Mouse (Mus musculus): ENCODE measurements at regions not wholly inside any gene's neighbourhood (a gene's known extent, or its start where the extent isn't known, plus 50 kb on each side); places are given as distances from the start of the nearest gene placed in this dataset.

DNA sequence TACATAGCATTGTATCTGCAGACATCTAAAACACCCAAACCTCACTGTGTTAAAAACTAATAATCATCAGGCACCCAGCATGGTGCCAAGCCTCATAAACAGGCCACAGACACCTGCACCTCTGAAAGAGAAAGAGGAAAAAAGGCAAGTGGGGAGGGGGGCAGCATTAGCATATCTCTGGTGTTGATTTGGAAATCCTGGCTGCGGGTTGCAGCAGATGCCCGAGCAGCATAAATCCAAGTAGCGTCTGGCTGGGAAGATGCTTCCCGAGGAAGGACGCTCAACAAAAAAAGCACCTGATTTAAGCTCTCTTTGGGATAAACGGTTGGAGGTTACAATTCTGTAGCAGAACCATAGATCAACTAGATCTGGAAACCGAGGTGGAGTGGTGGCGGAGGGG is 74.3 kb upstream of the Sh3bp4 start:
- H3K4me1 ChIP-seq: peaks cover 28% of the 10 kb centered on the region
- no peaks in the 10 kb centered on the region for H3K36me3 ChIP-seq (replicated peaks)
- WGBS: 31% methylated on average over 8 of the region's 8 CpGs
- no peak overlapping the region for H3K4me3 ChIP-seq
- H3K9me3 ChIP-seq: peaks cover 5% of the 10 kb centered on the region; the same call in 1 of the 2 replicates
- no peaks in the 10 kb centered on the region for H3K27me3 ChIP-seq (ENCODE audit: poor library complexity, severe bottlenecking)
- no peak for DNase-seq (ENCODE audit: extremely low spot score, low spot score)
- H3K27ac ChIP-seq: no peak overlapping the region

- WGBS: 68% methylated on average over 7 of the region's 7 CpGs
- peaks cover 5% of the 10 kb centered on the region; the same call in 1 of the 2 replicates for H3K9me3 ChIP-seq
- no peaks in the 10 kb centered on the region for H3K27me3 ChIP-seq (ENCODE audit: poor library complexity, severe bottlenecking)
- DNase-seq (ENCODE audit: extremely low spot score, low spot score): no peak
- H3K4me1 ChIP-seq: peaks cover 28% of the 10 kb centered on the region
- H3K4me3 ChIP-seq: no peak overlapping the region
- peak overlapping the region; percentile 11; the same call in 1 of the 2 replicates for H3K27ac ChIP-seq
- no peaks in the 10 kb centered on the region for H3K36me3 ChIP-seq (replicated peaks)
Measured at GRCm38 (mm10) chr1:88996657-88997056, 73.6 kb upstream of the Sh3bp4 start.

DNA sequence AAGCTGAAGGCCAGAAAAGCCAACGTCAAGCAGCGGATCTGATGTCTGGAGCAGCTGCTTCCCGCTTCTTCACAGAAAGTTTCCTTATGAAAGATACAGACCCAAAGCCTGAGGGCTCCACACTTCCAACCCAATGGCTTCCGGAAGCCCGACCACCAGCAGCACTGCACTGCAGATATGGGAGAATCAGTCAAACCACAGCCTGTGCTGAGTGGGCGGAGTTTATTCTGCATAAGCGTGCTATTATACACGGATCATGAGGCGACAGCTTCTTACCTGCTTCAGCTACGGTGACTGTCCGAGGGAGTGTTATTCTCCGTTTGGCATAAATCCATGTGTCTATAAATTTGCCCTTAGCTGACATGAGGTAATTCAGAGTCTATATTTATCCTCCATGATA is 72.4 kb upstream of the Sh3bp4 start:
- Histone ChIP-seq H3K36me3 (replicated peaks) (no peaks in the 10 kb centered on the region), H3K4me1 (peaks cover 28% of the 10 kb centered on the region), H3K9me3 (peaks cover 5% of the 10 kb centered on the region; the same call in 1 of the 2 replicates), H3K27me3 (ENCODE audit: poor library complexity, severe bottlenecking) (no peaks in the 10 kb centered on the region), H3K4me3 (no peak overlapping the region), H3K27ac (no peak overlapping the region)
- WGBS: 93% methylated on average over 12 of the region's 12 CpGs
- no peak for DNase-seq (ENCODE audit: extremely low spot score, low spot score)

DNA sequence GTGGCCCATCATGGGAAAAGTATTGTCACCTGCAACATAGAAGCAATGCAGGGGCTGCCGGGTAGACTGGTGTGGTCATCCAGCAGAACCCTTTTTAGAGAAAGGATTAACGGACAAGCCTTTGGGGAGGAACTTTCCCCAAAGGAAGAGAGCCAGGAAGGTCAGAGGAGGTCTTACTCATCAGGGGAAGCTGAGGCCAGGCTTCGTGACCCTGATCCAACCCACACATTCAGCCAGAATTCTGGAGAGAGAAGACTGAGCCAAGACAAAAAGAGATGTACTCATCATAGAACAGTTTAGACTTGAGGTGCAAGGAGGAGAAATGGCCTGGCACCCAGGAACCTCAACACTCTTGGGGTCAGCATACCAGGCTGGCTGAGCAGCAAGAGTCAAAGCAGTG is 67.9 kb upstream of the Sh3bp4 start:
- WGBS: 80% methylated on average over 3 of the region's 3 CpGs
- no peak for DNase-seq (ENCODE audit: extremely low spot score, low spot score)
- Histone ChIP-seq H3K4me3 (no peak overlapping the region), H3K4me1 (peaks cover 5% of the 10 kb centered on the region; the same call in 1 of the 2 replicates), H3K27ac (no peak overlapping the region), H3K27me3 (ENCODE audit: poor library complexity, severe bottlenecking) (no peaks in the 10 kb centered on the region), H3K9me3 (peaks cover 5% of the 10 kb centered on the region; the same call in 1 of the 2 replicates), H3K36me3 (replicated peaks) (no peaks in the 10 kb centered on the region)

GRCm38 (mm10) chr1:89003752-89004151 is 66.5 kb upstream of the Sh3bp4 start:
- Histone ChIP-seq H3K27ac (no peak overlapping the region), H3K36me3 (replicated peaks) (no peaks in the 10 kb centered on the region), H3K9me3 (peaks cover 5% of the 10 kb centered on the region; the same call in 1 of the 2 replicates), H3K27me3 (ENCODE audit: poor library complexity, severe bottlenecking) (no peaks in the 10 kb centered on the region), H3K4me1 (peaks cover 5% of the 10 kb centered on the region; the same call in 1 of the 2 replicates), H3K4me3 (no peak overlapping the region)
- 73% methylated on average over 2 of the region's 2 CpGs for WGBS
- DNase-seq (ENCODE audit: extremely low spot score, low spot score): no peak

DNA sequence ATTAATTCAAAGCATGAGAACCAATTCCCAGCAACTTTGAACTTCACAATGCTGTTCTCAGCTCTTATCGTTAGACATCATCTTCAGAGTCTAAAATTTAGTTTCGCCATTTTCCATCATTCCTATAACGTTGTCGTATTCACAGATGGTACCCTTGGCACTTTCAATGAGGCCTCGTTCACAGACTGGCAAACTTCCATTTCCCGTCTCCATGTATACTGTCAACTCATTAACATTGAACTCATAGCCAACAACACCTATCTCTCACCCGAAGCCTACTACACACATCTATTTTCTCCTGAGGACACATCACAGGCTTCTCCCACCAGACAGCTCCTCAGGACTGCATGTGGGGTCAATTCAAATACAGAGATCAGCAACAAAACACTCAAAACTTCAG is 62.7 kb upstream of the Sh3bp4 start:
- Histone ChIP-seq H3K4me3 (no peak overlapping the region), H3K9me3 (no peaks in the 10 kb centered on the region), H3K27me3 (ENCODE audit: poor library complexity, severe bottlenecking) (no peaks in the 10 kb centered on the region), H3K36me3 (replicated peaks) (no peaks in the 10 kb centered on the region), H3K4me1 (peaks cover 14% of the 10 kb centered on the region), H3K27ac (no peak overlapping the region)
- DNase-seq (ENCODE audit: extremely low spot score, low spot score): no peak
- 94% methylated on average over 7 of the region's 7 CpGs for WGBS

- peaks cover 21% of the 10 kb centered on the region for H3K4me1 ChIP-seq
- H3K4me3 ChIP-seq: no peak overlapping the region
- no peaks in the 10 kb centered on the region for H3K27me3 ChIP-seq (ENCODE audit: poor library complexity, severe bottlenecking)
- DNase-seq (ENCODE audit: extremely low spot score, low spot score): no peak
- H3K9me3 ChIP-seq: no peaks in the 10 kb centered on the region
- no peaks in the 10 kb centered on the region for H3K36me3 ChIP-seq (replicated peaks)
- H3K27ac ChIP-seq: no peak overlapping the region
- 84% methylated on average over 2 of the region's 2 CpGs for WGBS
Measured at GRCm38 (mm10) chr1:89010170-89010569, 60.0 kb upstream of the Sh3bp4 start.

GRCm38 (mm10) chr1:89011454-89011853 is 58.8 kb upstream of the Sh3bp4 start:
- 88% methylated on average over 7 of the region's 7 CpGs for WGBS
- H3K36me3 ChIP-seq (replicated peaks): no peaks in the 10 kb centered on the region
- no peak overlapping the region for H3K4me3 ChIP-seq
- H3K9me3 ChIP-seq: no peaks in the 10 kb centered on the region
- no peak for DNase-seq (ENCODE audit: extremely low spot score, low spot score)
- no peak overlapping the region for H3K27ac ChIP-seq
- no peaks in the 10 kb centered on the region for H3K27me3 ChIP-seq (ENCODE audit: poor library complexity, severe bottlenecking)
- peaks cover 28% of the 10 kb centered on the region for H3K4me1 ChIP-seq

DNA sequence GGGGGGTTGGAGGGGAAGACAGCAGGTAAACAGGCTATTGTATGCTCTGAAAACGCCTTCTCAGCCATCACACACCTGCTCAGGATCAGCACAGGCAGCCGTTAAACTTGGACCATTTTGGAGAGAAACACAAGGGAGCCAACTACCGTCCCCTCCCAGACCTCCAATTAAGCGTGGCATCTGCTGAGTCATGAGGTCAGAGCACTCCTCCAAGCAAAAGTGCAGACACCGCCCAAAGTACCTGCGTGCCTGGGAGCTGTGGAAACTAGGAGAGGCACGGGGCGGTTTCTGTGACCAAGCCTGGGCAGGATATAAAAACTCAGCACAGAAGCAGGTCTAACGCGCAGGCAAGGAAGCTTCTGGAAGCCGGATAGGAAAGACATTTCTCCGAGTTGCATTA is 54.8 kb upstream of the Sh3bp4 start:
- WGBS: 47% methylated on average over 12 of the region's 12 CpGs
- Histone ChIP-seq H3K9me3 (no peaks in the 10 kb centered on the region), H3K36me3 (replicated peaks) (no peaks in the 10 kb centered on the region), H3K4me3 (no peak overlapping the region), H3K27me3 (ENCODE audit: poor library complexity, severe bottlenecking) (no peaks in the 10 kb centered on the region), H3K27ac (no peak overlapping the region), H3K4me1 (peaks cover 28% of the 10 kb centered on the region)
- no peak for DNase-seq (ENCODE audit: extremely low spot score, low spot score)

GRCm38 (mm10) chr1:89015845-89016244 is 54.4 kb upstream of the Sh3bp4 start:
- H3K4me1 ChIP-seq: peaks cover 28% of the 10 kb centered on the region
- no peaks in the 10 kb centered on the region for H3K9me3 ChIP-seq
- no peak overlapping the region for H3K27ac ChIP-seq
- no peak overlapping the region for H3K4me3 ChIP-seq
- no peak for DNase-seq (ENCODE audit: extremely low spot score, low spot score)
- H3K27me3 ChIP-seq (ENCODE audit: poor library complexity, severe bottlenecking): no peaks in the 10 kb centered on the region
- no peaks in the 10 kb centered on the region for H3K36me3 ChIP-seq (replicated peaks)
- WGBS: 80% methylated on average over 10 of the region's 10 CpGs

DNA sequence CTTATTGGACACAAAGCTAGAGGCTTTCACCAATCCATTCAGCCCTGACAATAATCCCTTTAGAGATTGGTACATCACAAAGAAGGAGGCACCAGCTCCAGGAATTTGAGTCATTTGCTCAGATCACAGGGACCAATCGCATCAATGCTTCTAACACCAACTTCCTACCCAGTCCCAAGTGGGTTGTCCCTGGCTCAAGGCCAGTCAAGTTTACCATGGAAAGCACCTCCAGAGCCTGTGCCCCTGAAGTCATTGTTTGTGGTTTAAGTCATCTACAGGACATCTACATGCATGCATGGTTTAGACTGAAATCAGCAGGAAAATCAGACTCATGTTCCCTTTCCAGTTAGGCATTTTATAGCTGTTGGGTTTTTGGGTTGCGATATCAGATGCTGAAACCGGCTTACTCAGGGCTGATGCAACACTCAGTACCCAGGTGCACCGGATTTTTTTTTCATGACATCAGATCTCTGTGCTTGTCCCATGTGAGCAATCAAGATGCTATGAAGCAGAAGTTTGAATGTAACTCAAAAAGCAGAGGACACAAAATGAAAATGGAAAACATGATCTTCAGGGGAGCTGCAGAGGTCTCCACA is 50.3 kb upstream of the Sh3bp4 start:
- peaks cover 14% of the 10 kb centered on the region for H3K4me1 ChIP-seq
- 94% methylated on average over 4 of the region's 4 CpGs for WGBS

More for the DNA sequence above, 50.3 kb upstream of the Sh3bp4 start:
- H3K27me3 ChIP-seq (ENCODE audit: poor library complexity, severe bottlenecking): no peaks in the 10 kb centered on the region
- H3K27ac ChIP-seq: no peak overlapping the region
- no peaks in the 10 kb centered on the region for H3K36me3 ChIP-seq (replicated peaks)
- no peak for DNase-seq (ENCODE audit: extremely low spot score, low spot score)
- H3K4me3 ChIP-seq: no peak overlapping the region
- no peaks in the 10 kb centered on the region for H3K9me3 ChIP-seq

All from forebrain, embryonic 10.5 days (tissue).